ENCODE assay signal across 37 mouse cellular contexts in the genomic region with DNA sequence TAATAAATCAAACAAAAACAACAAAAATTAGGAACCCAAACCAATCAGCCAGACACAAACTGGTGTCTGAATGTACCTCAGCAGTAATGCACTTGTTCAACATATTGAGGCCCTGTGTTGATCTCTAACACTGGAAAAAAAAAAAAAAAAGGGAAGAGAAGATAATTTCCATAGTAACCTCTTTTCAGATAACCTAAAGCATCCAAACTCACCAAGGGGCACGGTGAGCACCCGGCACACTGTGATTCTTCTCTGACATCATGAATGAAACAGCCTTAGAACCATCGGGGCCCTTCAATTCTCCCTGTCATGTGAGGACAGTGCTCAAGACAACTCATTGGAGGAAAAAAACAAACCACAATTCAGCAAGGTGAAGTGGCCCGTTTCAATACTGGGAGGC. TPM values are rescaled to one million over a fixed set of nuclear protein-coding genes. Genes with fewer than 3 reads are reported as not detected.
"Had no signal": no experiment of that assay in that cellular context is flagged by ENCODE, and none has a peak within 500 bp of the region (broad histone marks: within the 10 kb centered on the region; RNA-seq: fewer than 3 reads in every experiment).

No protein-coding gene starts in this region.

- H3K4me3 ChIP-seq: limb, embryonic 10.5 days; limb, embryonic 12.5 days; limb, embryonic 13.5 days; limb, embryonic 15.5 days; liver, embryonic 12.5 days; liver, embryonic 13.5 days; liver, embryonic 15.5 days; lung, embryonic 15.5 days; megakaryocyte, embryonic 14.5 days; midbrain, embryonic 10.5 days; midbrain, embryonic 12.5 days; midbrain, embryonic 13.5 days; midbrain, embryonic 15.5 days; myocyte; neural tube, embryonic 12.5 days had no signal

- H3K9me3 ChIP-seq: limb, embryonic 10.5 days; limb, embryonic 12.5 days; limb, embryonic 13.5 days; limb, embryonic 15.5 days; liver, embryonic 12.5 days; liver, embryonic 13.5 days; liver, embryonic 15.5 days; lung, embryonic 15.5 days; megakaryocyte, embryonic 14.5 days; midbrain, embryonic 10.5 days; midbrain, embryonic 12.5 days; midbrain, embryonic 13.5 days; midbrain, embryonic 15.5 days; neural tube, embryonic 12.5 days had no signal

- DNase-seq: left cerebral cortex, postnatal 4 days; liver; liver, embryonic 13.5 days; liver, postnatal 0 days; lung, adult 18-20 months; lung, adult 2 months; lung, embryonic 14.5 days; lung, postnatal 10 days; lung, postnatal 14 days; lung, postnatal 36 days; lung, postnatal 4 days; midbrain, embryonic 14.5 days had no signal

- H3K9ac ChIP-seq: limb, embryonic 12.5 days; limb, embryonic 13.5 days; limb, embryonic 15.5 days; liver, embryonic 12.5 days; liver, embryonic 13.5 days; liver, embryonic 14.5 days; liver, embryonic 15.5 days; liver, postnatal 0 days; lung, embryonic 14.5 days; lung, embryonic 15.5 days; midbrain, embryonic 12.5 days; midbrain, embryonic 13.5 days; midbrain, embryonic 15.5 days; neural tube, embryonic 12.5 days had no signal

- H3K4me1 ChIP-seq: limb, embryonic 12.5 days; midbrain, embryonic 13.5 days had no signal

- H3K36me3 ChIP-seq: limb, embryonic 10.5 days; limb, embryonic 12.5 days; limb, embryonic 13.5 days; limb, embryonic 15.5 days; liver, embryonic 12.5 days; liver, embryonic 13.5 days; liver, embryonic 15.5 days; lung, embryonic 15.5 days; midbrain, embryonic 10.5 days; midbrain, embryonic 12.5 days; midbrain, embryonic 13.5 days; midbrain, embryonic 15.5 days; neural tube, embryonic 12.5 days had no signal

- ATAC-seq: liver, embryonic 12.5 days; liver, postnatal 0 days; lung, postnatal 0 days; midbrain, embryonic 13.5 days; midbrain, embryonic 15.5 days; midbrain, embryonic 16.5 days had no signal

- H3K4me2 ChIP-seq: limb, embryonic 12.5 days; limb, embryonic 13.5 days; limb, embryonic 15.5 days; liver, embryonic 11.5 days; liver, embryonic 12.5 days; liver, embryonic 13.5 days; liver, embryonic 15.5 days; lung, embryonic 14.5 days; lung, embryonic 15.5 days; midbrain, embryonic 11.5 days; midbrain, embryonic 12.5 days; midbrain, embryonic 13.5 days; midbrain, embryonic 15.5 days; neural tube, embryonic 12.5 days had no signal

- H3K27ac ChIP-seq: limb, embryonic 10.5 days; limb, embryonic 12.5 days; limb, embryonic 13.5 days; limb, embryonic 15.5 days; liver, embryonic 12.5 days; liver, embryonic 13.5 days; liver, embryonic 14.5 days; liver, embryonic 15.5 days; lung, embryonic 15.5 days; macrophage; midbrain, embryonic 10.5 days; midbrain, embryonic 12.5 days; midbrain, embryonic 13.5 days; midbrain, embryonic 15.5 days; neural tube, embryonic 12.5 days had no signal

- H3K27me3 ChIP-seq: limb, embryonic 12.5 days; limb, embryonic 15.5 days; midbrain, embryonic 15.5 days; neural tube, embryonic 12.5 days had no signal

RNA-seq across cellular contexts. Expression of gene Ybx2, which starts 5.9 kb away (rescaled TPM):
- total RNA-seq: liver, adult 2 months; megakaryocyte progenitor cell, adult 5-6 weeks; megakaryocyte, adult 5-6 weeks; megakaryocyte-erythroid progenitor cell, adult 5-6 weeks; monocyte, adult 5-6 weeks had no signal
- polyA plus RNA-seq: liver, adult 2 months; liver, embryonic 15.5 days; liver, postnatal 0 days; macrophage had no signal

RNA-seq across cellular contexts. Expression of gene Slc2a4, which starts 18.3 kb away (rescaled TPM):
- total RNA-seq: megakaryocyte progenitor cell, adult 5-6 weeks; monocyte, adult 5-6 weeks had no signal
